Mouse (Mus musculus): ENCODE measurements at regions not wholly inside any gene's neighbourhood (a gene's known extent, or its start where the extent isn't known, plus 50 kb on each side); places are given as distances from the start of the nearest gene placed in this dataset.

GRCm38 (mm10) chr19:60110278-60110677 lies 116.2 kb downstream of the Fam204a start:
- TF ChIP-seq POLR2A (IDR thresholded peaks at IDR 0.05; ENCODE audit: extremely low read depth, insufficient read depth, low read length) = no peak
- no peak for TF ChIP-seq CTCF (IDR thresholded peaks at IDR 0.05; ENCODE audit: extremely low read depth, insufficient read depth, low read length)
